Mouse (Mus musculus) layer of hippocampus, adult 8-10 months (tissue): ENCODE measurements at regions not wholly inside any gene's neighbourhood (a gene's known extent, or its start where the extent isn't known, plus 50 kb on each side); places are given as distances from the start of the nearest gene placed in this dataset.
"Not testable (repeated sequence)": the region's sequence is repeated elsewhere in the genome, so short reads cannot be mapped to it uniquely, and the experiment has no call there.

Source experiments
- DNase-seq, 2 experiments: peaks; one replicate each; pipeline ENCODE4 v3.0.0; 2022; ENCODE audit warnings: low spot score in 2 of 2

DNA sequence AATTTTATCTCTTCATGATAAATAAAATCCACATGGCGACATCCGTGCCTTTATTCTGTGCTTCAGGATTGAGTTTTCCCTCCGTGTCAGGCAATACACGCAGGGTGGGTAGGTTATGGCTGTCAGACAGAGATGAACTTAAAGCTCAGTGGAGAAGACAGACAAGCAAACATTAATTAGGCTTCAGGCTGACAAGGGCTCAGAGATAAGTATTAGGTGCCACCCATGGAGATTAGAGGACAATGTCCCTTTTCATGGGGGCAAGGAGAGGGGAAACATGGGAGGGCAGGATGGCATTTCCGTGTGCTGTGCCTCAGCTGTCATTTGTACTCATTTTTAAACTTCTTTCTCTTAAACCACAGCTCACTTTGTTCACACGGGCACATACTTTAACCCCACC is 381.0 kb downstream of the Kif2b start:
- DNase-seq = no peak

- not testable (repeated sequence) for DNase-seq
These were observed 410.0 kb downstream of the Kif2b start for GRCm38 (mm10) chr11:91167336-91167735.

DNA sequence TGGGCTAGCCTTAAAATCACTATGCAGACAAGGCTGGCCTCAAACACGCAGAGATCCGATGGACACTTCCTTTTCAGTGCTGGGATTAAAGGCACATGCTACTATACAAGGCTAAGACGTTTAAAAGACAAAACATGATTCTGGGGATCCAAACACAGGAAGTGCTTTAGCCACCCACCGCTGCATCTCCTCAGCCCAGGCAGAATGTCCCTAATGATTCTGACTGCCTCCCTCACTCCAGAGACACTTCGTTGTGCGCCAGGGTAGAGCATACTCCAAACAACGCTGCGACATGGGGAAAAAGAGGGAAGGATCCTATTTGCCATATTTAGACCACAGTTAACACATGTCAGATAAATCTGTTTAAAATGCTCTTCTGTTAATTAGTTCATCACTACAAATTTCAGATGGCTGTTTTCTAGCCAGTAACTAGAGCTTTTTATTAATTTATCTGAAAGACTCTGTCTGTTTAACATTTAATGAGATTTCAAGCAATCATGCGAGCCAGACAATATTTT is 443.5 kb downstream of the Kif2b start:
- no peak for DNase-seq

GRCm38 (mm10) chr11:91132771-91133380 is 444.5 kb downstream of the Kif2b start:
- no peak for DNase-seq

DNA sequence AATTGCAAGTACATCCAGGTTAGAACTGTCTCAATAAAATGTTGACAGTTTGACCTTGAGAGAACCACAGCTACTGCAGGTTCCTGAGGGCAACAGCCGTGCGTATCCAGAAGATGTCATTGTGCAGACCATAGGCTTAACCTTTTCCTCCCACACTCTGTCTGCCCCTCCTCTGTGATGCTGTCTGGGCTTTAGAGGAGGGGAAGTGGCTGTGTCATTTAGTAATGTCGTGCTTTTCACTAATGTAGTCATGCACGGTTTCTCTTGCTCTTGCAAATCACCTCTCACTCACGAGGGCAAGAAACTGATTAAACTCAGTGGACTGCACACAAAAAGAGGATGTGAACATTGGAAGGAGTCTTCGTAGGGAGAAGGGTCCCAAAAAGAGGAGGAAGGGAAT is 443.8 kb upstream of the Tom1l1 start:
- DNase-seq = no peak

DNA sequence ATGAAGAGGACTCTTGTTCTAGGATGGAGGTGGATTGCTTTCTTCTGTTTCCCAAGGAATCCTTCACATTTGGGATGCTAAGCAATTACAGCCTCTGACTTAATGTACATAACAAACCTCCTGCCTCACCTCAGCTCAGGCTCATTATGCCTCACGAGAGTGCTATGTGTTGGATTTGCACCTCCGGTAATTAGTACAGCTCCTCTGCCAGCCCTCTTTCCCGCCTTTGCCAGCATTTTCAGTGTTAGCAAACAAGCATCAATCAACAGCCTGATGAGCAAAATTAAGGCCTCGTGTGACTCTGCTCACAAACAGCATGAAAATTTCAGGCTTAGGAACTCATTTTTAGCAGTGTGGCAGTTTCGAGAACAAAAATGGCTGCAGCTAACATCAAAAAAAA is 410.0 kb upstream of the Tom1l1 start:
- DNase-seq = peak; percentile 2 to 4

- no peak for DNase-seq
These were observed 409.4 kb upstream of the Tom1l1 start for GRCm38 (mm10) chr11:91097552-91097951.

DNA sequence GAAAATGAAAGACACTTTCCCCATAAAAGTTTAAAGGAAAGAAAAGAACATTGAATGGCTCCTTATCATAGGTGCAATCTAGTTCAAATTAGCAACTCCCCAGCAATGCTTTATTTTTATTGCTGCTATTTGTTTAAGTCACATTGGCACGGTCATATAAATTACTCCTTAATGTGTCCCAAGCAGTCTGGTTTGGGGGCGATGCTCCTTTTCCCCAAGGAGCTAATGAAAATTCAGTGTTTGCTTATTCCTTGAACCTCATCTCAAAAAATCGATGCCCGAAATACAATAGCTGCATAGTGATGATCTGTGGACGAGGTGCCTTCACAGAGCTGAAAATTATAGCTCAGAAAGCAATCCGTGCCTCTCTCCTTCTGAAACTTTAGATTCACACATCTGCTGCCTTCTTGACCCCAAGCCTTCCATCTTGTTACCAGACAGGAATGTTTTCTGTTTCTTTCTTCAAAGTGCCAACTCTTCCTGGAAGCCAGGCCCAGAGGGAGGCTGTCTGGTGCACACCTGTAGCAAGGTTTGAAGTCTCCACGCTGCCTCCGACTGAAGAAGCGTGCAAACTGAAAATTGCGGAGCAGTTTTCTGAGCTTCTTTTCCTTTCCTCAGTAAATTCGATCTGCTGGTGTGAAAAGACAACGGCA is 408.0 kb upstream of the Tom1l1 start:
- DNase-seq = no peak

DNA sequence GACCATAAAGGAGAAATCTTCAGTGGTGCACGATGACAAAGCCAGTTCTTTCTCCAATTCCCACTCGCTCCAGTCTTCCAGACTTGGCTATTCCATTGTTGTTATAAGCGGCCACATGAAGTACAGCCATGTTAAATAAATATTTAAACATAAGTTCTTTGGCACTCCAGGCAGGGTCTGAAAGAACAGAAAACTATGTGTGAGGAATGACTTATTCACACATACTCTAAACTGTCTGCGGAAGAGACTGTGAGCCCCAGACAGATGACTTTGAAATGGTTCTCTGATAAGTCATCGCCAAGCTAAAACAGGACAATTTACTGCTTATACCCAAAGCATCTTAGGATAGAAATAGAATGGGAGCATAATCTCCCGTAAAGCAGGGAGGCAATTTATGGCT is 377.2 kb upstream of the Tom1l1 start:
- DNase-seq = no peak

DNA sequence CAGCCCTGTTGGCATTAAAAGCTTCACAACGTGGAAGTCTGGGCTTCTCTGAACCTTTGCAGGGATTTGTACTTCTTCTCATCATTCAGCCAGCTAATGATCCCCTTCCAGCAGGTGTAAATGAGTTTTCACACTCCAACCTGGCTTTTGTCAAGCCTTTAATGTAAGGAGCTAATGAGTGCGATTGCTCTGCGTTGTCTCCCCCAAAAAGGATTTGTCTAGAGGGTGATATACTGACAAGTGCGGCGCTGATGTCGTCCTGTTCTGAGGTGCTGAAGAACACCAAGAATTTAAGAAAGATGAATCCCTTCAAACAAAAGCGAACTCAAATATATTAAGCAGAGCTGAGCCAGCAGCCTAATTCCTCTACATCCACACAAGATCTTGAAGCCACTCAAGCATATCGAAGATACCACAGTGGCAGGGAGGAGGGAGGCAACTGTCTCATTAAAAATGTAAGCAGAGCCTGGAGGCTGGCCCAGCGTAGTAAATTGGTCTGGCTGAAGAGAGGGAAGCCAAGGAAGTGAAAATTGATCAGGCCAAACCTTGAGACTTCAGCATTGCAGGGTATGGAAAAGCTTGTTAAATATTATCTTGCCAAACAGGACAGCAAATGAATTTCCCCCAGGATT is 368.9 kb upstream of the Tom1l1 start:
- DNase-seq = no peak

DNA sequence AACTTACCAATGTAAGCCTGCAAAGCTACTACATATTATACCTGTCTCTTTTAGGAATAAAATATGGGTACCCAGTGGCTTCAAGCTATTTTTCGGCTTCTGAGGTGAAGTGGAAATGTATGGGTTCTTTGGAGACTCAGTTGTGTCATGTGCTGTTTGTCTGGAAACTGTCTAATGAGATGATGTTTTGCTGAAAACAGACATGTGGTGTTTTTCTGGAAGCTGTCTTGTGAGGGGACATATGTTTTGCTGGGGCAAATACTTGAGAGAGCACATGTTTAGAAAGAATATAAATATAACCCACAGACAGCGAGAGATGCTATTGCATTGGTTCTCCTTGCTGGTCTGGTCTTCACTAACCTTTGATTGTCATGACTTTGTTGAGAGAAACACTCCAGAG is 365.2 kb upstream of the Tom1l1 start:
- no peak for DNase-seq

DNA sequence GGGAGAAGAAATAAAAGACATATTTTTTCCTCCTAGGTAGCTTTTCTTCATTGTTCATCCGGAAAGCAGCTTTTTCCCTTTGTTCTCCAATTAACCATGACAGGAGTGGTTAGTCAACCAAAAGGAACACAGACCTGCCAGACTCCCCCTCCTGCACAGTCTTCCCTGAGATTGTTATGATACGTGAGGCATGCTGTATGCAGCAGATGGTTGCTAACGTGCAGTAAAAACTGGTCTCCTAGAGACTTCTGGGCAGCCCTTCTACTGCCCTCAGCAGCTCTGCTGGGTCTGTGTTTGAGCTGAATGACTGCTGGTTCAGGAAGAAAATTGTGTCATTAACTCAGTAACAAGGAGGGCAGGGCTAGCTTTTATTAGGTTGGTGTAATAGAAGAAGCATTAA is 363.5 kb upstream of the Tom1l1 start:
- DNase-seq = no peak

DNA sequence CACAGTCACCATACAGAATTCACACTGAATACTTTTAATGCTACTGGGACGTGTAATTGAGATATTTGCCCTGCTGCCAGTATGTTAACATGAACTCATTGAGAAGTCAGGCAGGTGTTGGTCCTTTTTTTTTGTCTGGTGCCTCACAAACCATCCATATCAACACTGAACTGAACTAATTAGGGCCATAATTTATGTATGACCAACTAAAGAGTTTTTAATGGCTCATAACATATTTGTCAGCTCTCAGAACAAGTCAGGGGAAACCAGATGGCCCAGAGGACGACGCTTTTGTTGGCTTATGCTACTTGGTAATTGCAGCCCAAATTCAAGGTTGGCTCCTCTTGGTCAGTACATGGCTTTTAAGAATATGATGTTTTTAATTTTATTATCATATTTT is 353.3 kb upstream of the Tom1l1 start:
- DNase-seq = no peak
